Mouse (Mus musculus) heart, embryonic 14.5 days (tissue): ENCODE data around the gene Ttc6. TPM values are rescaled to one million over a fixed set of nuclear protein-coding genes. Genes with fewer than 3 reads are reported as not detected.

Experiments used
- ATAC-seq: fragments of 200-750 bp; cut with Nextera tagmentation; 2 replicates; pipeline ENCODE4 v1.8.0; 2017; ENCODE audit warnings: low read depth, moderate TSS enrichment; ENCODE audit not compliant: insufficient number of reproducible peaks, insufficient read depth, low FRiP score
- H3K27ac ChIP-seq, 2 experiments: fragments of 200-500 bp in 1 of 2; fragments of 300-500 bp in 1 of 2; sonication (generic) in 1 of 2; replicated peaks in 1 of 2; 2 replicates each; pipeline ENCODE4 v1.5.1; 2012 to 2014; ENCODE audit warnings: low read depth in 2 of 2, low read length in 2 of 2, control low read depth in 1 of 2, mild to moderate bottlenecking in 1 of 2, mixed read lengths in 1 of 2; ENCODE audit not compliant: control insufficient read depth in 1 of 2, insufficient read depth in 1 of 2
- H3K27me3 ChIP-seq: fragments of 300-500 bp; sonication (generic); 2 replicates; pipeline ENCODE4 v1.6.1; 2014; ENCODE audit warnings: mild to moderate bottlenecking, low read length, control low read depth; ENCODE audit not compliant: control insufficient read depth, insufficient read depth
- H3K36me3 ChIP-seq: fragments of 300-500 bp; sonication (generic); 2 replicates; pipeline ENCODE4 v1.6.1; 2014; ENCODE audit warnings: mild to moderate bottlenecking, control low read depth, low read length, mixed read lengths; ENCODE audit not compliant: control insufficient read depth, insufficient read depth
- H3K4me1 ChIP-seq, 2 experiments: fragments of 200-500 bp in 1 of 2; fragments of 300-500 bp in 1 of 2; sonication (generic) in 1 of 2; 2 replicates each; pipeline ENCODE4 v1.6.1; 2012 to 2014; ENCODE audit warnings: low read length in 2 of 2, control low read depth in 1 of 2, mixed read lengths in 1 of 2; ENCODE audit not compliant: control insufficient read depth in 2 of 2, insufficient read depth in 2 of 2
- H3K4me2 ChIP-seq: fragments of 300-500 bp; sonication (generic); 2 replicates; pipeline ENCODE4 v1.6.1; 2014; ENCODE audit warnings: mild to moderate bottlenecking, low read length
- H3K4me3 ChIP-seq, 2 experiments: fragments of 200-500 bp in 1 of 2; fragments of 300-500 bp in 1 of 2; sonication (generic) in 1 of 2; 2 replicates each; pipeline ENCODE4 v1.5.1; 2012 to 2014; ENCODE audit warnings: low read length in 2 of 2, mild to moderate bottlenecking in 2 of 2, control low read depth in 1 of 2, low read depth in 1 of 2, moderate library complexity in 1 of 2; ENCODE audit not compliant: control insufficient read depth in 1 of 2, insufficient read depth in 1 of 2
- H3K9ac ChIP-seq: fragments of 300-500 bp; sonication (generic); 2 replicates; pipeline ENCODE4 v1.6.1; 2014; ENCODE audit warnings: mild to moderate bottlenecking, low read length
- H3K9me3 ChIP-seq: fragments of 300-500 bp; sonication (generic); 2 replicates; pipeline ENCODE4 v1.6.1; 2016; ENCODE audit warnings: low read length, control low read depth; ENCODE audit not compliant: control insufficient read depth
- WGBS: fragments of 180-500 bp; shearing (Covaris S2); extraction: QIAGEN DNeasy Blood & Tissue Kit; methylation state at CpG from one replicate; pipeline ENCODE4 v1.1.7; 2014; 5-methylcytosine and 5-hydroxymethylcytosine counted together
- polyA plus RNA-seq: library from polyadenylated mRNA; unstranded; fragments of >200 nt; fragmentation: Nextera tagmentation; extraction: Ambion mirVana; gene quantifications from 2 replicates; pipeline ENCODE4 v1.2.1, GENCODE M21; 2014

Ttc6 gene
- polyA plus RNA-seq = 0.09 and 0.41 TPM in 2 replicates

- Histone ChIP-seq H3K36me3 (no peaks in the 10 kb centered on the region), H3K27ac (no peak within 1 kb of the TSS), H3K9me3 (0 out of 2 replicates have a peak, but pooled peaks cover 3% of the 10 kb centered on the region), H3K27me3 (peaks cover 3% of the 10 kb centered on the region; the same call in 1 of the 2 replicates), H3K4me2 (no peak within 1 kb of the TSS), H3K4me1 (no peaks in the 10 kb centered on the region), H3K4me3 (no peak within 1 kb of the TSS), H3K9ac (no peak within 1 kb of the TSS)
- no peak for ATAC-seq
- 84% methylated on average over 6 of the region's 6 CpGs for WGBS
These were observed at the start of gene Ttc6 for GRCm38 (mm10) chr12:57563909-57564308. Ttc6 (plus strand) TSS chr12:57564113.

GRCm38 (mm10) chr12:57514552-57514951 is 49.4 kb upstream of the Ttc6 start:
- no peaks in the 10 kb centered on the region for H3K4me1 ChIP-seq
- no peak overlapping the region for H3K27ac ChIP-seq
- H3K4me2 ChIP-seq = no peak overlapping the region
- WGBS = 61% methylated on average over 1 of the region's 1 CpGs
- no peaks in the 10 kb centered on the region for H3K9me3 ChIP-seq
- H3K27me3 ChIP-seq = no peaks in the 10 kb centered on the region
- no peak overlapping the region for H3K4me3 ChIP-seq
- H3K36me3 ChIP-seq = no peaks in the 10 kb centered on the region
- no peak for ATAC-seq
- H3K9ac ChIP-seq = no peak overlapping the region

GRCm38 (mm10) chr12:57515702-57516377 is 48.1 kb upstream of the Ttc6 start:
- Histone ChIP-seq H3K4me3 (no peak overlapping the region), H3K36me3 (no peaks in the 10 kb centered on the region), H3K4me1 (no peaks in the 10 kb centered on the region), H3K9me3 (no peaks in the 10 kb centered on the region), H3K9ac (no peak overlapping the region), H3K27me3 (no peaks in the 10 kb centered on the region), H3K4me2 (no peak overlapping the region), H3K27ac (no peak overlapping the region)
- WGBS = 55% methylated on average over 12 of the region's 12 CpGs
- ATAC-seq = no peak

- 77% methylated on average over 4 of the region's 4 CpGs for WGBS
These were observed 35.6 kb upstream of the Ttc6 start for GRCm38 (mm10) chr12:57528335-57528734.

GRCm38 (mm10) chr12:57530474-57530873 is 33.4 kb upstream of the Ttc6 start:
- Histone ChIP-seq H3K4me2 (no peak overlapping the region), H3K4me3 (no peak overlapping the region), H3K9ac (no peak overlapping the region), H3K9me3 (no peaks in the 10 kb centered on the region), H3K27ac (no peak overlapping the region), H3K27me3 (peaks cover 59% of the 10 kb centered on the region), H3K4me1 (no peaks in the 10 kb centered on the region), H3K36me3 (no peaks in the 10 kb centered on the region)
- 20% methylated on average over 9 of the region's 9 CpGs for WGBS
- ATAC-seq = no peak

More at GRCm38 (mm10) chr12:57528335-57528734, 35.6 kb upstream of the Ttc6 start:
- Histone ChIP-seq H3K4me1 (no peaks in the 10 kb centered on the region), H3K9me3 (no peaks in the 10 kb centered on the region), H3K4me2 (no peak overlapping the region), H3K9ac (no peak overlapping the region), H3K27me3 (peaks cover 38% of the 10 kb centered on the region), H3K27ac (no peak overlapping the region), H3K36me3 (no peaks in the 10 kb centered on the region), H3K4me3 (no peak overlapping the region)
- ATAC-seq = no peak

GRCm38 (mm10) chr12:57534517-57534878 is 29.4 kb upstream of the Ttc6 start:
- Histone ChIP-seq H3K4me2 (0 out of 2 replicates have a peak overlapping the region, but pooled peaks have one; percentile 18), H3K9ac (no peak overlapping the region), H3K9me3 (no peaks in the 10 kb centered on the region), H3K27ac (no peak overlapping the region), H3K4me3 (no peak overlapping the region; a peak in 1 of 4 replicates), H3K4me1 (peaks cover 0 to 6% of the 10 kb centered on the region in 2 experiments; a peak in 3 of 4 replicates), H3K27me3 (peaks cover 82% of the 10 kb centered on the region), H3K36me3 (no peaks in the 10 kb centered on the region)
- ATAC-seq = no peak
- 0% methylated on average over 4 of the region's 6 CpGs for WGBS

GRCm38 (mm10) chr12:57534879-57535611 is 28.9 kb upstream of the Ttc6 start:
- no peak overlapping the region for H3K27ac ChIP-seq

More at GRCm38 (mm10) chr12:57534879-57535611, 28.9 kb upstream of the Ttc6 start:
- Histone ChIP-seq H3K4me3 (no peak overlapping the region; a peak in 1 of 4 replicates), H3K9me3 (no peaks in the 10 kb centered on the region), H3K4me1 (peaks cover 0 to 6% of the 10 kb centered on the region in 2 experiments; a peak in 3 of 4 replicates), H3K27me3 (peaks cover 81% of the 10 kb centered on the region), H3K4me2 (0 out of 2 replicates have a peak overlapping the region, but pooled peaks have one; percentile 18), H3K36me3 (no peaks in the 10 kb centered on the region), H3K9ac (no peak overlapping the region)
- ATAC-seq = no peak
- 1% methylated on average over 38 of the region's 39 CpGs for WGBS
